Mouse (Mus musculus) heart, postnatal 0 days (tissue): Measurements from ENCODE around the gene Mthfsd. TPM values are rescaled to one million over a fixed set of nuclear protein-coding genes. Genes with fewer than 3 reads are reported as not detected.

Experiments
- ATAC-seq: fragments of 200-750 bp; cut with Nextera tagmentation; 2 replicates; pipeline ENCODE4 v1.8.0; 2017; ENCODE audit warnings: low read depth, moderate number of reproducible peaks, moderate library complexity; ENCODE audit not compliant: insufficient read depth
- DNase-seq: peaks from one replicate; pipeline ENCODE4 v3.0.0-alpha.2; 2016; ENCODE audit warnings: low spot score
- H3K27ac ChIP-seq: fragments of 300-500 bp; sonication (generic); 2 replicates; pipeline ENCODE4 v1.5.1; 2014; ENCODE audit warnings: low read depth, mild to moderate bottlenecking
- H3K27me3 ChIP-seq: fragments of 300-500 bp; sonication (generic); 2 replicates; pipeline ENCODE4 v1.6.1; 2014; ENCODE audit warnings: low read length, mixed read lengths; ENCODE audit not compliant: control insufficient read depth, insufficient read depth
- H3K36me3 ChIP-seq: fragments of 300-500 bp; sonication (generic); replicated peaks from 2 replicates; pipeline ENCODE4 v1.6.1; 2014; ENCODE audit warnings: low read length, mixed read lengths; ENCODE audit not compliant: control insufficient read depth, insufficient read depth
- H3K4me1 ChIP-seq: fragments of 300-500 bp; sonication (generic); 2 replicates; pipeline ENCODE4 v1.6.1; 2014; ENCODE audit warnings: antibody characterized with exemption; ENCODE audit not compliant: control insufficient read depth, insufficient read depth
- H3K4me2 ChIP-seq: fragments of 300-500 bp; sonication (generic); 2 replicates; pipeline ENCODE4 v1.6.1; 2014; ENCODE audit warnings: low read depth, mild to moderate bottlenecking, low read length, moderate library complexity
- H3K4me3 ChIP-seq: fragments of 300-500 bp; sonication (generic); 2 replicates; pipeline ENCODE4 v1.5.1; 2014; ENCODE audit warnings: low read depth, low read length
- H3K9ac ChIP-seq: fragments of 300-500 bp; sonication (generic); replicated peaks from 2 replicates; pipeline ENCODE4 v1.6.1; 2014; ENCODE audit warnings: low read depth, low read length, mixed read lengths
- H3K9me3 ChIP-seq: fragments of 300-500 bp; sonication (generic); replicated peaks from 2 replicates; pipeline ENCODE4 v1.6.1; 2016; ENCODE audit warnings: low read length; ENCODE audit not compliant: control insufficient read depth
- CTCF ChIP-seq: IDR thresholded peaks from 2 replicates; pipeline ENCODE4 v1.5.1; 2016; ENCODE audit warnings: antibody characterized with exemption, control low read depth, low read depth
- EP300 ChIP-seq: IDR thresholded peaks from 2 replicates; pipeline ENCODE4 v1.6.1; 2016; ENCODE audit warnings: antibody characterized with exemption, low read depth
- WGBS: fragments of 180-500 bp; shearing (Covaris S2); extraction: QIAGEN DNeasy Blood & Tissue Kit; methylation state at CpG from one replicate; pipeline ENCODE4 v1.1.7; 2014; 5-methylcytosine and 5-hydroxymethylcytosine counted together
- polyA plus RNA-seq: library from polyadenylated mRNA; unstranded; fragments of >200 nt; fragmentation: Nextera tagmentation; extraction: Ambion mirVana; gene quantifications from 2 replicates; pipeline ENCODE4 v1.2.1, GENCODE M21; 2015
- total RNA-seq: library from RNA; depleted of rRNA; stranded (reverse); fragments of >200 nt; gene quantifications from 2 replicates; pipeline ENCODE4 v1.2.3, GENCODE M21; 2014; ENCODE audit warnings: low replicate concordance

Mthfsd gene
- total and polyA plus RNA-seq, 2 experiments from 2014 or later, result 22.7 to 26.8 TPM

DNA sequence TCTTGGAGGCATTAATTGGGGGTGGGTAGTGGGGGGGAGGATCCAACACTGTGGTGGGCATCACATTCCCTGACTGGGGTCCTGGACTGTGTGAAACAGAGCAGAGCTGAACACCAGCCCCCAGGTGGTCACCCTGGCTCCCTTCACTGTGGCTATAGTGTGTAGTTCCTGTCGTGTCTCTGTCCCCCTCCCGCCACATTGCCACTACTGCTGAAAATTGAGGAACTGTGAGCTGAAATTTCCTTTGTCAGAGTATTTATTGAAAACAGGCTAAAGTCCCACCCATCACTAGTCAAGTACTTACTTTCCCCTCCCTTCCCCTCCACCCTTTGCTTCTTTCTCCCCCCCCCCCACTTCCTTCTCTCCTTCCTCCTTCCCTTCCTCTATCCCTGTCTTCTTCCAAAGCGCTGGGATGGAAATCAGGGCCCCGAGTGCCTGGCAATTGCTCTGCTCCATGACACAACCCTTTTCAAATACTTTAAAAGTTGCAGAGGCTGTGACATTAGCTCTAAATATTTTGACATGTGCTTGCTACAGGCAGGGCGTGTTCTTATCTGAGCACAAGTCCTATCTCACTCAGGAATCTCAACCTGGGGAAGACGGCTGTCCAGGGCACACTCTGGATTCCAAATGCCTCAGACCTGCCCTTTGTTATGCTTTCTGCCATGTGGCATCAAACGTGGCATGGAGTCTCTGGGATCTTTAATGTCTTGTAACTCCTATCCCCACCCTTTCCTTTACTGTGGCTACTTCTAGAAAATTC lies 3.1 kb upstream of the Mthfsd start:
- no peak for ATAC-seq
- TF ChIP-seq EP300 (no peak), CTCF (no peak)
- WGBS, result 42% methylated on average over 7 of the region's 7 CpGs

GRCm38 (mm10) chr8:121108657-121109056 lies 465 bp upstream of the Mthfsd start:
- Histone ChIP-seq H3K27ac (peak overlapping the region; percentile 87), H3K9me3 (no peaks in the 10 kb centered on the region), H3K9ac (peak overlapping the region; percentile 93; the same call in 1 of the 2 replicates), H3K36me3 (0 out of 2 replicates have a peak, but pooled peaks cover 11% of the 10 kb centered on the region), H3K4me1 (peaks cover 5% of the 10 kb centered on the region; the same call in 1 of the 2 replicates), H3K4me2 (peak overlapping the region; percentile 96), H3K27me3 (peaks cover 11% of the 10 kb centered on the region), H3K4me3 (peak overlapping the region; percentile 98)
- ATAC-seq (no peak), DNase-seq (no peak)
- 15% methylated on average over 5 of the region's 5 CpGs for WGBS
- no peak for TF ChIP-seq EP300
- no peak for TF ChIP-seq CTCF

More for the DNA sequence above, 3.1 kb upstream of the Mthfsd start:
- peaks cover 37% of the 10 kb centered on the region for H3K27me3 ChIP-seq
- H3K4me2 ChIP-seq, result no peak overlapping the region
- H3K4me1 ChIP-seq, result peaks cover 5% of the 10 kb centered on the region; the same call in 1 of the 2 replicates
- no peak for DNase-seq
- no peak overlapping the region for H3K4me3 ChIP-seq
- no peak overlapping the region for H3K9ac ChIP-seq
- H3K9me3 ChIP-seq, result no peaks in the 10 kb centered on the region
- H3K27ac ChIP-seq, result no peak overlapping the region
- no peaks in the 10 kb centered on the region for H3K36me3 ChIP-seq

GRCm38 (mm10) chr8:121104049-121104818 lies 4.0 kb downstream of the Mthfsd start:
- peak; percentile 96 for TF ChIP-seq CTCF
- no peak for TF ChIP-seq EP300
- Histone ChIP-seq H3K36me3 (peaks cover 50% of the 10 kb centered on the region), H3K4me3 (no peak overlapping the region), H3K9me3 (no peaks in the 10 kb centered on the region), H3K9ac (no peak overlapping the region), H3K27me3 (no peaks in the 10 kb centered on the region), H3K27ac (no peak overlapping the region), H3K4me1 (peaks cover 5% of the 10 kb centered on the region; the same call in 1 of the 2 replicates), H3K4me2 (no peak overlapping the region)
- ATAC-seq (peak; percentile 79), DNase-seq (peak; percentile 83)
- WGBS, result 42% methylated on average over 17 of the region's 17 CpGs

- DNase-seq, result no peak
- peaks cover 60% of the 10 kb centered on the region for H3K27me3 ChIP-seq
- 61% methylated on average over 6 of the region's 6 CpGs for WGBS
Measured at GRCm38 (mm10) chr8:121093496-121093895, 14.7 kb downstream of the Mthfsd start.

GRCm38 (mm10) chr8:121092627-121093026 lies 15.6 kb downstream of the Mthfsd start:
- no peak overlapping the region for H3K27ac ChIP-seq
- H3K4me2 ChIP-seq, result peak overlapping the region; percentile 33; the same call in 1 of the 2 replicates
- no peaks in the 10 kb centered on the region for H3K4me1 ChIP-seq
- no peaks in the 10 kb centered on the region for H3K9me3 ChIP-seq
- H3K36me3 ChIP-seq, result peaks cover 7% of the 10 kb centered on the region
- peaks cover 69% of the 10 kb centered on the region for H3K27me3 ChIP-seq
- peak; percentile 74 for ATAC-seq
- no peak overlapping the region for H3K9ac ChIP-seq
- 4% methylated on average over 16 of the region's 16 CpGs for whole genome bisulfite sequencing
- peak; percentile 92 for TF ChIP-seq CTCF
- no peak for TF ChIP-seq EP300
- DNase-seq, result peak; percentile 80
- no peak overlapping the region for H3K4me3 ChIP-seq

More at GRCm38 (mm10) chr8:121093496-121093895, 14.7 kb downstream of the Mthfsd start:
- H3K36me3 ChIP-seq, result peaks cover 16% of the 10 kb centered on the region
- H3K9me3 ChIP-seq, result no peaks in the 10 kb centered on the region
- H3K27ac ChIP-seq, result no peak overlapping the region
- H3K4me2 ChIP-seq, result no peak overlapping the region
- no peak for ATAC-seq
- H3K4me3 ChIP-seq, result no peak overlapping the region
- no peak for TF ChIP-seq CTCF
- TF ChIP-seq EP300, result no peak
- no peak overlapping the region for H3K9ac ChIP-seq
- H3K4me1 ChIP-seq, result no peaks in the 10 kb centered on the region
